Mouse (Mus musculus) CH12.LX (cell line): ENCODE results near the gene Crtc2.

Source experiments
- BHLHE40 ChIP-seq: IDR thresholded peaks from 2 replicates; pipeline ENCODE4 v1.6.1; 2011; ENCODE audit warnings: mild to moderate bottlenecking, low read depth, low read length, improper control_type of control experiment
- CHD1 ChIP-seq: IDR thresholded peaks from 2 replicates; pipeline ENCODE4 v1.6.1; 2012; ENCODE audit warnings: low read depth, low read length, improper control_type of control experiment, inconsistent platforms
- CHD2 ChIP-seq: IDR thresholded peaks from 2 replicates; pipeline ENCODE4 v1.6.1; 2011; ENCODE audit warnings: low read length, improper control_type of control experiment
- CTCF ChIP-seq, 2 experiments: IDR thresholded peaks in 1 of 2; conservative IDR thresholded peaks in 1 of 2; 2 replicates each; pipeline ENCODE4 v1.5.1; 2011 to 2012; ENCODE audit warnings: low read depth in 2 of 2, low read length in 2 of 2, improper control_type of control experiment in 1 of 2, inconsistent platforms in 1 of 2, mild to moderate bottlenecking in 1 of 2, moderate library complexity in 1 of 2
- EP300 ChIP-seq: IDR thresholded peaks from 2 replicates; pipeline ENCODE4 v1.6.1; 2011; ENCODE audit warnings: low read length, improper control_type of control experiment
- IRF4 ChIP-seq: IDR thresholded peaks from 2 replicates; pipeline ENCODE4 v1.6.1; 2014; ENCODE audit warnings: low read depth, mild to moderate bottlenecking, inconsistent platforms, low read length, improper control_type of control experiment
- MAFK ChIP-seq: IDR thresholded peaks from 2 replicates; pipeline ENCODE4 v1.6.1; 2011; ENCODE audit warnings: low read length, improper control_type of control experiment; ENCODE audit not compliant: insufficient replicate concordance
- MAZ ChIP-seq: IDR thresholded peaks from 2 replicates; pipeline ENCODE4 v1.6.1; 2012; ENCODE audit warnings: low read depth, mild to moderate bottlenecking, inconsistent platforms, low read length, improper control_type of control experiment, moderate library complexity
- MYC ChIP-seq: IDR thresholded peaks from 2 replicates; pipeline ENCODE4 v1.6.1; 2011; ENCODE audit warnings: low read depth, mild to moderate bottlenecking, improper control_type of control experiment, low read length
- POLR2A ChIP-seq: IDR thresholded peaks from 2 replicates; pipeline ENCODE4 v1.6.1; 2011; ENCODE audit warnings: low read depth, mild to moderate bottlenecking, improper control_type of control experiment, low read length
- UBTF ChIP-seq: IDR thresholded peaks from 2 replicates; pipeline ENCODE4 v1.6.1; 2012; ENCODE audit warnings: low read depth, mild to moderate bottlenecking, inconsistent platforms, low read length, improper control_type of control experiment, moderate library complexity
- ZNF384 ChIP-seq: IDR thresholded peaks from 2 replicates; pipeline ENCODE4 v1.6.1; 2012; ENCODE audit warnings: low read depth, low read length, improper control_type of control experiment, inconsistent platforms

DNA sequence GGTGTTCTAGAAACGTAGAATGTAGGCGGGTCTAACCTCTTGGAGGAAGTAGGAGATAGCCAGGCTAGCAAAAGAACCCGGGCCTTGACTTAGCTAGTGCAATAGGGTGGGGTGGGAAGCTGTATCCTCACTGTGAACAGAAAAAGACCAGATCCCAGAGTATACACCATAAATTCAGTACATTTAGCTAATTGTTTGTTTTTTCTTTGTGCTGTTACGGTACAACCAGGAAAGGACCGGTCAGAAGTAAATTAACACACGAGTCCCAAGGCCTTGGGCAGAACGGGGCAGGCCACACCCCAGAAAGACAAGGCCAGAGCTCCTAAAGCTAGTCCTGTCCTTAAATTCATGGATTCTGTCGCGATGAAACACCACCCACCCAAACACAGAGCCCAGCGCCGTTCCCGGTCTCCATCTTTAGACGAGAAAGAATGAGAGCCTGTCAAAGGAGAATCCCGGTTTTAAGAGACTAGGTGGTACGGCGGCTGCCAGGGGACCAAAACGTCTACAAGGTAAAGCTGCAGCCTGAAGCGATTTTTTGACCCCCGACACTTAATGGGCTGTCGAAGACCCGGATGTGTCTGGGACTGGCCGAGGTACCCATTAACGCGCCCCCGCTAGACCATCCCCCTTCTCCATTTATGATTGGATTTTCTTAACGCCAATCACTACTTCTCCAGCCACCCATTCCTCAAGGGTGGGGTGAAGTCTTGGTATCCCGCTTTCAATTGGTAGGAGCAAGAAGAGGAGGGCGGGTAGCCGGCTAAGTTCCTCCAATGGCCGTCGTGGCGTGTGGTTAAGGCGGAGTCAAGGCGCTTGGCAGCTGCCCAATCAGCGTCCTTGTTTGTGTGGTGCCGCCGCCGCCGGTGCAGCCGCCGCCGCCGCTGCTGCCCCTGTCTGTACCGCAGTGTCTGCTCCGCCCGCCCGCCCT lies 38.6 kb downstream of the Crtc2 start, which contains the start of gene Gatad2b:
- peak; percentile 79 for TF ChIP-seq POLR2A
- 0 out of 2 replicates have a peak, but pooled peaks have one; percentile 31 for TF ChIP-seq MAFK
- peak; percentile 62 for TF ChIP-seq EP300
- TF ChIP-seq CTCF (conservative IDR thresholded peaks at IDR 0.05 in 1 of 2, IDR thresholded peaks at IDR 0.05 in 1 of 2; ENCODE audit: low read depth in 2 of 2, low read length in 2 of 2), result no peak
- peak; percentile 69 for TF ChIP-seq IRF4
- TF ChIP-seq CHD2, result peak; percentile 92
- TF ChIP-seq BHLHE40, result no peak
- no peak for TF ChIP-seq UBTF
- TF ChIP-seq MYC, result peak; percentile 71
- peak; percentile 95; the same call in 1 of the 2 replicates for TF ChIP-seq CHD1
- no peak for TF ChIP-seq ZNF384
- no peak for TF ChIP-seq MAZ
